Mouse (Mus musculus): ENCODE results near the gene Zcchc3. TPM values are rescaled to one million over a fixed set of nuclear protein-coding genes. Genes with fewer than 3 reads are reported as not detected.

Zcchc3 gene
- polyA plus RNA-seq, 1 experiment from 2014 or later = 41.0 TPM

GRCm38 (mm10) chr2:152398691-152399090 is 16.1 kb downstream of the Zcchc3 start:
- no peaks in the 10 kb centered on the region for H3K9me3 ChIP-seq (ENCODE audit: control insufficient read depth, low read depth, low read length)
- H3K27ac ChIP-seq (ENCODE audit: low read length) = peak overlapping the region; percentile 100
- H3K9ac ChIP-seq (replicated peaks; ENCODE audit: low read depth, low read length) = peak overlapping the region; percentile 63
- no peaks in the 10 kb centered on the region for H3K27me3 ChIP-seq (ENCODE audit: control insufficient read depth, insufficient read depth, low read length)
- peak; percentile 87 for ATAC-seq (ENCODE audit: insufficient number of reproducible peaks, insufficient read depth, low FRiP score, low read depth)
- WGBS = under 1% methylated on average over 38 of the region's 38 CpGs
- peak overlapping the region; percentile 88 for H3K4me3 ChIP-seq (ENCODE audit: low read depth, low read length)
- peaks cover 3% of the 10 kb centered on the region for H3K36me3 ChIP-seq (ENCODE audit: control insufficient read depth, insufficient read depth, low read length)
- H3K4me1 ChIP-seq (ENCODE audit: control insufficient read depth, insufficient read depth, low read length) = peaks cover 18% of the 10 kb centered on the region
- H3K4me2 ChIP-seq (replicated peaks; ENCODE audit: low read depth, low read length) = peak overlapping the region; percentile 94

- peak within 1 kb of the TSS; percentile 94 for H3K4me2 ChIP-seq (replicated peaks; ENCODE audit: low read depth, low read length)
- peak within 1 kb of the TSS; percentile 88 for H3K4me3 ChIP-seq (ENCODE audit: low read depth, low read length)
- no peaks in the 10 kb centered on the region for H3K9me3 ChIP-seq (ENCODE audit: control insufficient read depth, low read depth, low read length)
- peak; percentile 64 for ATAC-seq (ENCODE audit: insufficient number of reproducible peaks, insufficient read depth, low FRiP score, low read depth)
- H3K27ac ChIP-seq (ENCODE audit: low read length) = peak within 1 kb of the TSS; percentile 100
- H3K36me3 ChIP-seq (ENCODE audit: control insufficient read depth, insufficient read depth, low read length) = peaks cover 3% of the 10 kb centered on the region
- peaks cover 23% of the 10 kb centered on the region for H3K4me1 ChIP-seq (ENCODE audit: control insufficient read depth, insufficient read depth, low read length)
- peak within 1 kb of the TSS; percentile 97 for H3K9ac ChIP-seq (replicated peaks; ENCODE audit: low read depth, low read length)
- no peaks in the 10 kb centered on the region for H3K27me3 ChIP-seq (ENCODE audit: control insufficient read depth, insufficient read depth, low read length)
- WGBS = under 1% methylated on average over 80 of the region's 104 CpGs
Measured at GRCm38 (mm10) chr2:152397680-152398435, 17.0 kb downstream of the Zcchc3 start, which contains the start of gene Sox12. TSS of gene Sox12 (minus strand) at chr2:152398063.

- H3K4me2 ChIP-seq (replicated peaks; ENCODE audit: low read depth, low read length) = peak overlapping the region; percentile 94
- H3K9me3 ChIP-seq (ENCODE audit: control insufficient read depth, low read depth, low read length) = no peaks in the 10 kb centered on the region
- under 1% methylated on average over 62 of the region's 77 CpGs for WGBS
- peak overlapping the region; percentile 88 for H3K4me3 ChIP-seq (ENCODE audit: low read depth, low read length)
- peak overlapping the region; percentile 97 for H3K9ac ChIP-seq (replicated peaks; ENCODE audit: low read depth, low read length)
- H3K27me3 ChIP-seq (ENCODE audit: control insufficient read depth, insufficient read depth, low read length) = no peaks in the 10 kb centered on the region
- ATAC-seq (ENCODE audit: insufficient number of reproducible peaks, insufficient read depth, low FRiP score, low read depth) = no peak
- H3K4me1 ChIP-seq (ENCODE audit: control insufficient read depth, insufficient read depth, low read length) = peaks cover 23% of the 10 kb centered on the region
- peaks cover 3% of the 10 kb centered on the region for H3K36me3 ChIP-seq (ENCODE audit: control insufficient read depth, insufficient read depth, low read length)
- peak overlapping the region; percentile 100 for H3K27ac ChIP-seq (ENCODE audit: low read length)
Measured at GRCm38 (mm10) chr2:152397004-152397589, 17.7 kb downstream of the Zcchc3 start.

- peaks cover 23% of the 10 kb centered on the region for H3K4me1 ChIP-seq (ENCODE audit: control insufficient read depth, insufficient read depth, low read length)
- WGBS = 1% methylated on average over 44 of the region's 46 CpGs
- ATAC-seq (ENCODE audit: insufficient number of reproducible peaks, insufficient read depth, low FRiP score, low read depth) = peak; percentile 77
- peak overlapping the region; percentile 88 for H3K4me3 ChIP-seq (ENCODE audit: low read depth, low read length)
- H3K36me3 ChIP-seq (ENCODE audit: control insufficient read depth, insufficient read depth, low read length) = peaks cover 3% of the 10 kb centered on the region
- no peaks in the 10 kb centered on the region for H3K27me3 ChIP-seq (ENCODE audit: control insufficient read depth, insufficient read depth, low read length)
- H3K27ac ChIP-seq (ENCODE audit: low read length) = peak overlapping the region; percentile 100
- H3K9ac ChIP-seq (replicated peaks; ENCODE audit: low read depth, low read length) = peak overlapping the region; percentile 97
- H3K4me2 ChIP-seq (replicated peaks; ENCODE audit: low read depth, low read length) = peak overlapping the region; percentile 94
- H3K9me3 ChIP-seq (ENCODE audit: control insufficient read depth, low read depth, low read length) = no peaks in the 10 kb centered on the region
Measured at GRCm38 (mm10) chr2:152396110-152397003, 18.5 kb downstream of the Zcchc3 start.

GRCm38 (mm10) chr2:152395271-152395920 is 19.4 kb downstream of the Zcchc3 start:
- Histone ChIP-seq H3K4me1 (ENCODE audit: control insufficient read depth, insufficient read depth, low read length) (peaks cover 23% of the 10 kb centered on the region), H3K9me3 (ENCODE audit: control insufficient read depth, low read depth, low read length) (no peaks in the 10 kb centered on the region), H3K4me2 (replicated peaks; ENCODE audit: low read depth, low read length) (peak overlapping the region; percentile 94), H3K27ac (ENCODE audit: low read length) (peak overlapping the region; percentile 44; the same call in 1 of the 2 replicates), H3K36me3 (ENCODE audit: control insufficient read depth, insufficient read depth, low read length) (peaks cover 3% of the 10 kb centered on the region), H3K4me3 (ENCODE audit: low read depth, low read length) (peak overlapping the region; percentile 88), H3K9ac (replicated peaks; ENCODE audit: low read depth, low read length) (peak overlapping the region; percentile 40; the same call in 1 of the 2 replicates), H3K27me3 (ENCODE audit: control insufficient read depth, insufficient read depth, low read length) (no peaks in the 10 kb centered on the region)
- ATAC-seq (ENCODE audit: insufficient number of reproducible peaks, insufficient read depth, low FRiP score, low read depth) = no peak
- 11% methylated on average over 13 of the region's 13 CpGs for WGBS

- H3K27me3 ChIP-seq (ENCODE audit: control insufficient read depth, insufficient read depth, low read length) = no peaks in the 10 kb centered on the region
- peaks cover 3% of the 10 kb centered on the region for H3K36me3 ChIP-seq (ENCODE audit: control insufficient read depth, insufficient read depth, low read length)
- H3K27ac ChIP-seq (ENCODE audit: low read length) = no peak overlapping the region; the same call in 1 of the 2 replicates
- H3K4me2 ChIP-seq (replicated peaks; ENCODE audit: low read depth, low read length) = peak overlapping the region; percentile 94; the same call in 1 of the 2 replicates
- H3K9me3 ChIP-seq (ENCODE audit: control insufficient read depth, low read depth, low read length) = no peaks in the 10 kb centered on the region
- peaks cover 23% of the 10 kb centered on the region for H3K4me1 ChIP-seq (ENCODE audit: control insufficient read depth, insufficient read depth, low read length)
- H3K9ac ChIP-seq (replicated peaks; ENCODE audit: low read depth, low read length) = no peak overlapping the region
- no peak overlapping the region for H3K4me3 ChIP-seq (ENCODE audit: low read depth, low read length)
- ATAC-seq (ENCODE audit: insufficient number of reproducible peaks, insufficient read depth, low FRiP score, low read depth) = no peak
- whole genome bisulfite sequencing = 43% methylated on average over 9 of the region's 9 CpGs
Measured at GRCm38 (mm10) chr2:152393225-152394017, 21.4 kb downstream of the Zcchc3 start.

GRCm38 (mm10) chr2:152392786-152393185 is 22.0 kb downstream of the Zcchc3 start:
- no peak overlapping the region for H3K27ac ChIP-seq (ENCODE audit: low read length)
- H3K36me3 ChIP-seq (ENCODE audit: control insufficient read depth, insufficient read depth, low read length) = peaks cover 3% of the 10 kb centered on the region
- peaks cover 23% of the 10 kb centered on the region for H3K4me1 ChIP-seq (ENCODE audit: control insufficient read depth, insufficient read depth, low read length)
- H3K27me3 ChIP-seq (ENCODE audit: control insufficient read depth, insufficient read depth, low read length) = no peaks in the 10 kb centered on the region
- ATAC-seq (ENCODE audit: insufficient number of reproducible peaks, insufficient read depth, low FRiP score, low read depth) = no peak
- 11% methylated on average over 3 of the region's 3 CpGs for WGBS
- no peaks in the 10 kb centered on the region for H3K9me3 ChIP-seq (ENCODE audit: control insufficient read depth, low read depth, low read length)
- no peak overlapping the region for H3K9ac ChIP-seq (replicated peaks; ENCODE audit: low read depth, low read length)
- H3K4me3 ChIP-seq (ENCODE audit: low read depth, low read length) = no peak overlapping the region
- H3K4me2 ChIP-seq (replicated peaks; ENCODE audit: low read depth, low read length) = no peak overlapping the region
